Mouse (Mus musculus) lung, postnatal 10 days (tissue): ENCODE measurements around the gene Dnajc5.

ENCODE experiments used
- DNase-seq: peaks from one replicate; pipeline ENCODE4 v3.0.0; 2021

Dnajc5 gene

DNA sequence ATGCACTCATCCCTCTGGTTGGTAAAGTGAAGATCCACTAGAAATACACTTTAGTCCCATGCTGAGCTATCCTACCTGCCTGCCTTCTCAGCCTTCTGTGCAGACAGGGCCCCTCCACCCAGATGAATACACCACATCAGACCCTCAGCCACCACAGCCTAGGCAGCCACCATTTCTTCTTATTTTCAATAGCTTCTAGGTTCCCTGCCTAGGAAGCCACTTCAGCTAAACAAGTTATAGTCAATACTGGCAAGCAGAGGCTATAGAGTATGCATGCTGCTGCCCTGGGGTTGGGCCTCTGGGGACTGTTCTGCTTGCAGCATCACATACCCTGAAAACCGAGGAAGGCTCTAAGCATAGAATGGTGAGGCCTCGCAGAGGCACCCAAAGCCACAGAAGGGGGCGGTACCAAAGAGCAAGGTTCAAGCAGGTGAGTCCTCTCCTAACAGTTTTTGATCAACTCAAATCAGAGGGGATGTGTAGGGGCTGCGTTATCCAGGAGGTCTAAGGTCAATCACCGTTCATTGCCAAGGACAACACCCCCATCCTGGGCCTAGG, 71.3 kb downstream of the Dnajc5 start, which contains the start of gene Prpf6:
Gene Prpf6 (plus strand): TSS at position 341 of the 558 bp plus-strand sequence.
- peak; percentile 32 for DNase-seq

DNA sequence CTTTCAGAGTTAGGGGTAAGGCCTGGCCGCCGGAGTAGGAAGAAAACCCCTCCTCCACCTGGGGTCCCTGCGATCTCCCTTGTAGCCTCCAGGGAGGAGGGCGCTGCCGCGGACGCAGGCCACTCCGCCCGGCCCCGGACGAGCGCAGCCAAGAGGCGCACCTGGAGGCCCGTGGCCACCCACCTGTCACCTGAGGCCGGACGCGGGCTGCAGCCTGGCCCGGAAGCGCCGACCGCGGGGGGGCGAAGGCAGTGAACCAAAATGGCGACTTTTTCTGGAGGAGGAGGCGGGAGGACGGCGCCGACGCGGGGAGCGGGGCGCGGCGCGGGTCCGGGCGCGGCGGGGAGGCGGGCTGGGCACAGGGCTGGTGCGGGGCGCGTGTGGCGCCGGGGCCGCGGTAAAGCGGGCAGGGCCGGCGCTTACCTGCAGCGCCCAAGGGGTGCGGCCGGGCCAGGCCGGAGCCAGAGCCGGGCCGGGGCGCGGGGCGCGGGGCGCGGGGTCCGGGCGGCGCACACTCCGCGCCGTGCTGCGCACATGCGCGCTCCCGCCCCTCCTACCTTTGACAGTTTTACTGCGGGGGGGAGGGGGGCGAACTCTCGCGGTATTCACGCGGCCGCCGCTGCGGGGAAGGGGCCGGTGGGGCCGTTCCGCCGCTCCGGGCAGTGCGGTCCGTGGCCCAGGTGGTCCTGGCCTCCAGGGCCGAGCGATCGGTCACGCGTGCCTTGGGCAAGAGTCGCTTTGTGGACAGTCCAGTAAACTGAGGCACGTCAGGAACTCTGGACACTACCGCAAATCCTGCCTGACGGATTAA, 72.2 kb downstream of the Dnajc5 start, which contains the start of gene Zfp512b:
Gene Zfp512b (minus strand): TSS at position 573 of the 811 bp plus-strand sequence.
- peak; percentile 80 for DNase-seq

DNA sequence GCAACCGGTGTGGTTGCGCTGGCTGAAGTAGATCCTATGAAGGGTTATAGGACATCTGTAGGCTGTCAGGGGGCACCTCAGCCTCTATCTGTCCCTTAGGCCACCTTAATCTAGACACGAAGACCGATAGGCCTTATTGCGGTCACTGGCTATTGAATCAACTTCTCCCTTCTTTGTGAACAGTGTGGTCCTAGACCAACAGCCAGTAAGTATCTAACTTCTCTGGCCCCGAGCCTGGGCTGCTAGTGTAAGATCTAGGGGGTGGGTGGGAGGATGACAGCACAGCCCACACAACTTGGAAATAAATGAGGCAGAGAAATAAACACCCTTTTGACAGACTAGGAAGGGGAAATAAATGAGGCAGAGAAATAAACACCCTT, 72.7 kb downstream of the Dnajc5 start:
- DNase-seq: peak; percentile 68

DNA sequence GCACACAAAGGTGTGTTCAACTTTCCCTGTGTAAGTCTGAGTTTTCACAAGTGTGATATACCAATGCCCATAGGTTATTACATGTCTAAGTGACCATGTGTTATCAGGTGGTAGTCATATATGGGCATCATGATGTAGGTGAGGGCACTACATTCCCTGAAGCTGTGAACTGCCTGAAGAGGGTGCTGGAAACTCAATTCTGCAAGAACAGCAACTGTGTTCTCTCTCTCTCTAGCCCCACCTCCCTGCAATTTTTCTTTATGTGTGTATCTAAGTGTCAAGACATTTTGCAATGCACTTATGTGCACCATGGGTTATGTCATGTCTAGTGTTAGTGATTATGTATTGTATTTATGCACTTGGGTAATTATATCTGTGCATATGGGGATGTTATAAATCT, 73.7 kb downstream of the Dnajc5 start:
- no peak for DNase-seq

DNA sequence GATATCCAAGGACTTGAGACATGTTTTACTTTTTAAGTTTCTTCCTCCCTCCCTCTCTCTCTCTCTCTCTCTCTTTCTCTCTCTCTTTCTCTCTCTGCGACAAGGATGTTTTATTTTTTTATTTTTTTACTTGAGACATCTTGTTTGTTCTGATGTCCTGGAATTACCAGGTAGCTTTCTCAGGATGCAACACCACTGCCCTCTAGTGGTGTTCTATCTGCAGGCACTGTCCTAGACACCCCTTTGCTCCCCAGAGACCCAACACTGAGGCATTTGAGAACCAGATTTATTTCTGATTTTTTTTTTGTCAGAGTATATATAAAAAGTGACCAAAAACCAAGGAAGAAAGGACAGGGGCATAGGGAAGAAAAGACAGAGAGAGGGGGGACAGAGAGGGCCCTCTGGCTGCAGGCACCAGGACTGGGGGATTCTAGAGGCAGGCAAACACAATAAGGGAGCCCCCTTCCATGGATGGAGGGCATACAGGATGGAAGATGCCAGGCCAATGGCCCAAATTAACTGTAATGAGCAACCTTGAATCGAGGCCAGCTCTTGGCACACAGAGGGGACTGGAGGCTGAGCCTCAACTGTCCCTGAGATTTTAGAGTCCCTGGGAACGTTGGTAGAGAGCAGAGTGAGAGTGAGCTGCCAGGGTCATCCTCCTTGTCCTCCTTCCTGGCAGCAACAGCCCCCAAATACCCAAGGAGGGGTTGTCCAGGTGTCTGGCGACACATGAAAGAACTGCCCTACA, 74.8 kb downstream of the Dnajc5 start:
- peak; percentile 44 for DNase-seq

DNA sequence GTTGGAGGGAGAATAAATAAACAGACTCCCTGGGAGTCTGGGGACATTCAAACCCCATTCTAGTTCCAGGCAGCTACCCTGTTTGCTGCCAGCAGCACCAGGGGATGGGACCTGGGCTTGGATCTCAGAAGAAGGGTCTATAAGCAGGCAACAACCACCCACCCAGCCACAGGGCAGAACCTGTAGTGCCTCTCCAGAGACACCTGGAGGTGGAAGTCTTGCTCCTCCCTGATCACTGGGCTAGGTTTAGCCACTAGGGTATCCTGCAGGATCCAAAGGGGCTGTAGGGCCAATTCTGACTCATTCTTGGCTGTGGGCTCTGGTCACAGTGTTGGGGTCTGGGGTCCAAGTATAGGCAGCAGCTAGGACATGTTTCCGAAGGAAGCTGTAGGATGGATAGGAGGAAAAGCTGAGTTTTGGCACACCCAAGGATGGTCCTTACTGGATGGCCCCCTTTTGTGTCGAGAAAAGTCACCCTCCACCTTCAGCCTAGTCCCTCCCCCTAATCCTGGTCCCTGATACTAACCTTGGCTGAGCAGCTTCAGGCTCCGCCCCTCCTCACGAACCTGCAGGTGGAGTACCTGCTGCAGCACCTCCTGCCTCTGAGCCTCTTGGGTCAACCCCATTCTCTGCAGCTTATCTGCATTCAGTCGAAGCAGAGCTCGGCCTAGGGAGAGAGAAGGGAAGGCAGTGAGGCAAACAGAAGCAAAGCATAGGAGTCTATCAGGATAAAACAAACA, 76.1 kb downstream of the Dnajc5 start:
- no peak for DNase-seq

DNA sequence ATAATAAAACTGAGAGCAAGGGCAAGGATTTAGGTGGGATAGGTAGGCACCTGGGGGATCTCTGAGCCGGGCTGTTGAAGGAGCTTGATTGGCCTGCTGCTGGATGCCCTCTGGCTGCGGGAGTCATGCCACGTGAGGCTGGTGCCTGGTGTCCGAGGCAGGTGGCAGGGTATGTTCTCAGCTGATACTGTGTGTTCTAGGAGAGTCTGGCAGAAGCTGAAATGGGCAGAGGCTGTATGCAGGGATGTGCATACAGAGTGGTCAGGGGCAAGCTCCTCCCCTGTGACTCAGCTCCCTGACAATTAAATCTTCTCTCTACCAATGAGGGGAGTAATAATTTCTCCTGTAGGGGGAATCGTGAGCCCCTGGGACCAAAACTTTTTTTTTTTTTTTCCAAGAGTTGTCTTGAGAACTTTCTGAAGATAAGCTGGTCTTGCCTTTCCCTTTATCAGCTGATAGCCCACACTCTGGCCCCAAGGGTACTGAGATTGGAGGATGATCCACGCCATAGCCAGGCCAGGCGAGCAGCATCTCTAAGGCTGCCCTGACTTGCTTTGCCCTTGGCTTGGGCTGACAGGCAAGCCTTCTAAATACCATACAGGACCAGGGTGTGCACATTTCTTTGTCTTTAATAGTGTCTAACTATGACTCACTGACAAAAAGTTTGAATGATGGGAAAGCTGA, 77.2 kb downstream of the Dnajc5 start:
- DNase-seq: no peak

DNA sequence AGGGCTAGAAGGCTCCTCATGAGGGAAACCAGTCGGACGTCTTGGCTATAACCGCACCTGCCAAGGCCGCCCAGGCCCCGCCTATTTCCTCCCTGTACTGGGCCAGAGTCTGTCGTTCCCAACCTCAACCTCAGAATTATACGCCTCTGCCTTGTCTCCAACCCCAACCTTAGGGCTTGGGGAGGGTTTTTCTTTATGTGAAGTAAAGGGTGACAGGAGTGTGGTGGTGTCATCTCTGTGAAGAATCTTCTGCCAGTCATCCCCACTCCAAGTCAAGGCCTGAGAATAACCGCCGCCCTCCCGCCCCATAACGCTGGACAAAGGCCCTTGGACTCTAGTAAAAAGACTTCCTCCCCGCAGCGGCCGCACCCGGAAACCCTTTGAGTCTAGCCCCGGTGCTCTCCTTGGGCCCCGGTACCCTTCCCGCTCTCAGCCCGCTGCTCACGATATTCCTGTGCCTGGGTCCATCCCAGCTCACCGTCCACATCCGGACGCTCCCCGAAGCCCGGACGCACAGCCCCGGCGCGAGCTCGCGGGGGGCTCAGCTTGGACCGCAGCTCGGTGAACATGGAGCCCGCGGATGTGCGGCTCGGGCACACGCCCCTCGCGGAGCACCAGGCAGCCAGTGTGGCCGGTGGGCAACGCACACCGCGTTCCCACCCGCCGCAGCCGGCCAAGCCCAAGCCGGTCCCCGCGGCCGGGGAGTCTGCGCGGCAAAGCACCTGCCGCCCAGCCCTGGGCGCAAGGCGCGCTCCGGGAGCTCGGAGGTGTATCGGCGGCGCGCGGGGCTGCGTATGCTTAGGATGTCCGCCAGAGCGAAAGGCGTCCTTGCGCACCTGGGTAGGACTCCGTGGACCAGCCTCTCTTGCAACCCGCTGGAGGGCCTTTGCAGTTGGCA, 78.4 kb downstream of the Dnajc5 start, which contains the start of gene Samd10:
Gene Samd10 (minus strand): TSS at position 759 of the 898 bp plus-strand sequence.
- DNase-seq: peak; percentile 65

DNA sequence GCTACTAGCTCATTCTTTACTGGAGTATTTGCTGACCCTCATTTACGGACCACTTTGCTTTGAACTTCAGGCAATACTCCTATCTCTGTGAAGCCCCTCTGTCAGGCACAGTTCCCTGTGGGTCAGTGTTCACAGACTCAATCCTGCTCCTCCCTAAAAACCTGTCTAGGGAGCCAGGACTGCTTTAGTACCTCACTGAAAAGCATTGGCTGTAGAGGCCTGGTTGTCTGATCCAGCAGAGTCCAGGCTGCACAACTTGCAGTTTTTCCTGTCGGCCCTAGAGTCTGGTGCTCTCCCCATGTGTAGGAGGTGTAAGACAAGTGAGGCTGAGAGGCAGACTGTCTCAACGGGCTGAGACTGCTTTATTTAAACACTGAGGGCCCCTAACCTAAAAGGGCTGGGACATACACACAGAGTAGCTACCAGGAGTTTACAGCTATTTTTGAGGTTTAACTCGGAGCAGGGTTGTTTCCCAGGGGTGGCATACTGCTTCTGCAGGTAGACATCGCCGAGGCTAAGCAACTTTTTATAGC, 80.0 kb downstream of the Dnajc5 start:
- DNase-seq: no peak

DNA sequence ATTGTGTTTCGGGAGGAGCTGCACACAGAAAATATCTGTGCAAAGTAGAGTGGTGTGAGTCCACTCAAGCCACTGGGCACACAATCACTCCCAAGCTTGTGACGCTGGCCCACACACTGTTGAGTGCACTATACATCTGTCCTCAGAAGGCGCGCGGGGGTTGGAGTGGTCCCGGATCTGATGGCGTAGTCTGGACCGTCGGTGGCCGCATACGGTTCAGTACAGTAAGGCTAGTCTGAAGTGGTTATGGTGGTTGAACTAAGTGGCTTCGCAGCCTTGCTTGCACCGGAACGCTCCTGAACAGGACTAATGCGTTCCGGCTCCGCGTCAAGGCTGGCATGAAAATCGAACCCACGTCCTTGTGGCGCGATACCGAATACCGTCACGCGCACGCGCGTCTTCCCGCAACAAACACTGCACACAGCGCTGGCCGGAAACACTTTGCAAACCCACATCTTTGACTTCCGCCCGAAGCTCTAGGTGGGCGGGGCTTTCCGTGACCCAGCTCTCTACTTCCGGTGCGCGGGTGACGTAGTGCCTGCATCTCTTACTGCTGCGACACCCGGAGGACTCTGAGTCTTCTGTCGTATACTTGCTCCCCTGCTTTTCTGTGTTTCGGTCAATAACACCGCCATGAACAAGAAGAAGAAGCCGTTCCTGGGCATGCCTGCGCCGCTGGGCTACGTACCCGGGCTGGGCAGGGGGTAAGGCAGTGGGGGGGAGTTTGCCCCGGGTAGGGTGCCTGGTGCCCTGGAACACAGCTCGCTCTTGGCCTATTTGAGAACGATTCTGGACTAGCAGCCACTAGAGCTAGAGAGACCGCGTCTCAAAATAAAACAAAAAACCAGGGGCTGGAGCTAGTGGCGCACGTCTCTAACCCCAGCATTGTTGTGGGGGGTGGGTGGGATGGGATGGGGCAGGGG, 80.8 kb downstream of the Dnajc5 start:
- peak; percentile 98 for DNase-seq

DNA sequence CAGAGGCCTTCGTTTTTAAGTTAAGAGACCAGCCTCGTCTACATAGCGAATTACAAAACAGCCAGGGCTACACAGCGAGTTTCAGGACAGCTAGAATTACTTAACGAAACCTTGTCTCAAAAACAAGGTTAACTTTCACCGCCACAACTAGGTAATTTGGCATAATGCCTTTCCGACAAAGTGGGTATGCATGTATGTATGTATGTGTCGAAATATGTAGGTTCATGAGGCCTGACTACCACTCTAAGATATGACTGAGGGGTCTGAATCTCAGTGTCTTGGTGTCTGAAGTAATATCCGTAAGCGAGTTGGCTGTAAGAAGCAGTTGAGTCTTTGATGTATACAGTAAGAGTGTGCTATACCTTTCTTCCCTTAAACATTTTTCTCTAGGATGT, 81.5 kb downstream of the Dnajc5 start:
- no peak for DNase-seq

DNA sequence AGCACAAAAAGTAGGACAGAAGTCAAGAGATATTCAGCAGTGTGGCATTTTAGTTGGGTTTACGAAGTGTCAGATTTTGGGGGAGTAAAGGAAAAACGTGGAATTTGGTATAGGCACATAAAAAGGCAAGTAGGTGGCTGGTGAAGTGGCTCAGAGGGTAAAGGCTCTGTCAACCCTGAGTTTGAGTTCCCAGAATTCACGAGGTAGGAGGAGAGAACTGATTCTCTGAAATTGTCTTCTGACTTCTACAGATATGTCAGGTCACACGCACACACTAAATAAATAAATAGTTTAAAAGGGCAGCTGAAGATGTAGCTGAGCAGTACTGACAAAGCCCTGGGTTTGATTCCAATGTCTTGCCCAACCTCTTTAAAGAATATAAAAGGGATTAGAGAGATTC, 82.1 kb downstream of the Dnajc5 start:
- DNase-seq: no peak
